Mouse (Mus musculus) heart, postnatal 14 days (tissue): ENCODE measurements at regions not wholly inside any gene's neighbourhood (a gene's known extent, or its start where the extent isn't known, plus 50 kb on each side); places are given as distances from the start of the nearest gene placed in this dataset.

Experiments
- DNase-seq, 2 experiments: peaks; one replicate each; pipeline ENCODE4 v3.0.0; 2021 to 2022
- intact Hi-C: fragments of 180-260 bp; cut with DNase I; formaldehyde crosslinking; loops from one replicate; pipeline ENCODE4 v1.15.1; 2025

DNA sequence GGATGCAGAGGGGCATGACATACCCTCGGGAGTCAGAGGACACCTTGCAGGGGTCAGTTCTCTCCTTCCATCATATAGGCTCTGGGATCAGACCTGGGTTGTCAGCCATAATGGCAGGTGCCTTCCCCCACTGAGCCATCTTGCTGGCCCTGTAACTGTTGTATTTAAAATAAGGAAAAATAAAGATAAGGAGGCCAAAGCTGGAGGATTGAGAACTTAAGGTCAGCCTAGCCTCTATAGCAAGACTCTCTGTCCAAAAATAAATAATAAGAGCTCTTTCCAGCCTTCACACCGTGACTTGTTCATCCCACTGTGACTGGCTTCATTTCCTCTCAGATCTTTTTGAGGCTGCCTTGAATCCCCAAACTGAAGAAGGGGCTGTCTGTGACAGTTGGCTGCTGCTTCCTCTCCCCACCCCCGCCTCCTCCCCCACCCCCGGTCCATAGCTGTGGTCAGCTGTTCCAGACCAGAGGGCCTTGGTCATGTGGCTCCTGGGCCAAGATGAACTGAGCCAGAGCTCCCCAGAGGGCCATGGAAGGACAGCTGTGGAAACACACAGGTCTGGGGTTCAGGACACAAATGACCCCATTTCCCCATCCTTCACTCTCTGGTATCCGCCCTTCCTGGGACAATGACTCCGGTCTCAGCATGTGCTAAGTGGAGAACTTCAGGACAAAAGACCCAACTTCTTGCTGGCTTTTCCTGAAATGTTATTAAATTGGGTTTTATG is 81.6 kb upstream of the Errfi1 start:
- peak; percentile 55 to 64 for DNase-seq
- intact Hi-C loops = loop anchor here (5.0 kb wide), 1 partner anchor 65 kb away; no protein-coding TSS in a partner anchor

DNA sequence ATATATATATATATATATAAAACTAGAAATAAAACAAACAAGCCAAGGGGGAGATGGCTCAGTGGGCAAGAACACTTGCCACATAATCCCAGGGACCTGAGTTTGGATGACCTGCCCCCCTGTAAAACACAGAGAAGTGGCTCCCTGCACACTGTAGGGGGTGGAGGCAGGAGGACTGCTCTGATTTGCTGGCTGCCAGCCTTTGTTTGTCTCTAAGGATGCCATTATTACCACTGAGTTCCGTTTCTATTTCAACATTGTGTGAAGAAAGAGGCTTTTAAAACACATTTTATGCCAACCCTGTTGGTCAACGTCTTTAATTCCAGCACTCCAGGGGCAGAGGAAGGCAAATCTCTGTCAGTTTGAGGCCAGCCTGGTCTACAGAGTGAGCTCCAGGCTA is 82.2 kb upstream of the Errfi1 start:
- DNase-seq = no peak
- intact Hi-C loops = loop anchor here (5.0 kb wide), 1 partner anchor 64 kb away; no protein-coding TSS in a partner anchor

DNA sequence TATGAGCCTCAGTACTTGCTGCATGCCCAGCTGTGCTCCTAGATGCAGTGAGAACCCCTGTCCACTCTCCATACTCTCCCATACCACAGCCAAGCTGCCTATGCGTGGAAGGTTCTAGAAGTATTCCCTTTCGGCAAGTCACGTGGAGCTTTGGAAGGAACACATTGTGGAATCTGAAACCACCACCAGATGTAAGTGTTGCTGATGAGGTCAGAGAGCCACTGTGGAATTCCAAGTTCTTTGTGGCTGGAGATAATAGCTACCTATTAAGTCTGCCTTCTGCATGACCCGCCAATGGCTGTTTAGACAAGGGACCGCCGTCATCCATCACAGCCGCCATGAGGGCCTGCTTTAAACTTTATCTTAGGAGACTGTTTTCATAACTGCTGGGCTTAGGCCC is 84.7 kb upstream of the Errfi1 start:
- no peak for DNase-seq
- intact Hi-C loops = no loop called here

GRCm38 (mm10) chr4:150758467-150759237 is 95.1 kb upstream of the Errfi1 start:
- intact Hi-C loops = no loop called here
- no peak for DNase-seq

GRCm38 (mm10) chr4:150757815-150758426 is 95.8 kb upstream of the Errfi1 start:
- DNase-seq = no peak
- intact Hi-C loops = no loop called here

GRCm38 (mm10) chr4:150757291-150757741 is 96.4 kb upstream of the Errfi1 start:
- intact Hi-C loops = no loop called here
- DNase-seq = no peak

DNA sequence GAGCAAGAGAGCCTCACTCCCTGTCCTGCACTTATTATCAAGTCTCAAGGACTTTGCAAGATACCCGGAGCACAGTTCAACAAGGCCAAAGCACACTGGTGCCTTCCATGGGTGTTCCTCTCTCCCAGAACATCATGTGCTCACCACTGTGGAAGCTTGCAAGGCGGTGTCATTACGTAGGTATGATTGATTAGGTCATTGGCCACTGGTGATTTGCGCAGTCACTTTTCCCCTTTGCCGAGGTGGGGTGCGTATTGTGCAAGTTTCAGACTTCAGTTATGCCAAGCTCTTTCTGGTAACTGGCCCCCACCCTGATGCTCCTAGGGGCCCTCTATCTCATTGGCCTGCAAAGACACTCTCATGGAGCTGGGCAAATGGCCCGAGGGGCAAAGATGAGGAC is 98.3 kb upstream of the Errfi1 start:
- intact Hi-C loops = no loop called here
- DNase-seq = no peak

- intact Hi-C loops = no loop called here
- no peak for DNase-seq
Observed at GRCm38 (mm10) chr4:150752151-150752550, 100.2 kb upstream of the Slc45a1 start.

DNA sequence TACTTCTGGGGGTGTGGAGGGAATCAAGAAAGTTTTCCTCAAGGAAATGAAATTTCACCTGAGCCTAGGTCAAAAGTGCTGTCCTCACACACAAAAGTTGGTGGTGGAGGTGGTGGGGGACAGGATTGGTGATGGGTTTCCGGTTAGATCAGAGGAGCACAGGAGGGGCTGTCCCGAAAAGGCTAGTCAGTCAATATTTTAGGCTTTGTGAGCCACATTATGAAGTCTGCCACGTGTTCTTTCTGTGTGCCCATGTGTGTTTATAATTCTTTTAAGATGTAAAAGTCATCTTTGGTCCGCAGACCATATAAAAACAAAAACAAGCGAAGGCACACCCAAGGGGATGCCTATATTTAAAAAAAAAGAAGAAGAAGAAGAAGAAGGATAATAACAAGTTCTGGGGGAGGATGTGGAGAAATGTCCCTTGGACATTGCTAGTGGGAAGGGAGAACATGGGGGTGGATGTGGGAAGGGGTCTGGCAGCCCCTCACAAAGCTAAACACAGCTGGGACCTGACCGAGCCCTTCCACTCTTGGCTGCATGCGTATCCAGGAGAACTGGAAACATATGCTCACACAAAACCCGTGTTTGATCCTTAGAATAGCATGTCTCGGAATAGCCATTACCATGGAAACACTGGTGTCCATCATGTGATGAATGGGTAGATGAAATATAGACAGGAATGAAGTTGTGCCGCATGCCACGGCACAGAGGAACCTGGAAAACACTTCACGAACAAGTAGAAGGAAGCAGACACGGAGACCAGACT is 98.7 kb upstream of the Slc45a1 start:
- DNase-seq = no peak
- intact Hi-C loops = no loop called here

DNA sequence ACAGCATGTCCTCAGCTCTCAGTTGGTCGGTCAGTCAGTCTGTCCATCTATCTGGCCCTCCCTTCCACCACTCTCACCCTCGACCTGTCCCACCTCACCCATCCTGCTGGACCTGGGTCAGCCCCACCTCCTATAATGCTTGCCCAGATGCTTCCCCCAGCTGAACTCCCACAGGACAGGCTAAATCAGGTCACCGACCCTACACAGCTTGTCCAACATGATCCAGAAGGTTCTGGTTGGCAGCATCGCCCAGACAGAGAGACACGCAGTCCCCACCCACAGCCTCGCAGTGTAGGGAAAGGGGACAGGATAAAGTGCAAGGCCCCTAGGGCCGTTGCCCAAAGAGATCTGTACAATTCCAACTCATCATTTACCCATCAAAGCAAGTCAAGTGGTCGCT is 97.1 kb upstream of the Slc45a1 start:
- intact Hi-C loops = no loop called here
- DNase-seq = no peak

DNA sequence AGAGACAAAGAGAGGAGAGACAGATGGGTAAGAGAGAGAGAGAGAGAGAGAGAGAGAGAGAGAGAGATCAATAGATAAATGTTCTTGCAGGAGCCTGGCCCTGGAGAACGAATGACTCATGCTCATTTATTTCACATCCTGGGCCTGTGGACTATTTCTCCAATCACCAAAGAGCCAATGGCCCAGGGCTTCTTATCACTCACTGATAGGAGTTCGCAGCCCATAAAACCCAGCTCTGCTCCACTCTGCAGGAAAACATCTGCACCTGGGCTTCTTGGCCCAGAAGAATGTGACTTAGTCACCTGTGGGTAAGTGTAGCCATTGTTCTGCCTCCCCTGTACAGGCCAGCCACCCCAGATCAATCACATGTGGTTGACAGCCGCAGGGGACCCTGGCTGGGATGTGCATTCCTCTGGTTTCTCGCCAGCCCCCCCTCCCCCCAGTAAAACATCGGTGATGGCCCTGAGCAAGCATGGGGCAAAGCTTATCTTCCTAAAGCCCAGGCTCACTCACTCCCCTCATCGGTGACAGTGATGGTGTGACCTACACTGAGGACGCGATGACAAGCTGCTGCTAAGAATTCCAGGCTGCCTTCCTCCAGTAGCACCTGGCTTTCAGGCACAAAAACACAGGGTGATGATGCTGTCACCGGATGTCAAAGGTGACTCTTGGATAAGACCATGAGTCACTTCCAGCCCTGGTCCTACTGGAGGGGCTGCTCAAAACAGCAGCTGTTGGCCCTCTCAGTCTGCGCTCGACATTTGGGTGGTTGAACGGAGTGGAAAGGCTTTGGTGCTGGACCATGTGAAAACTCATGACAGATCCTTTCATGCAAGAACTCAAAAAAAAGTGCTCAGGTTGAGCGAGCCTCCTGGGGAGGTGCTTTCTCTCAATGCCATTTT is 96.4 kb upstream of the Slc45a1 start:
- DNase-seq = no peak
- intact Hi-C loops = no loop called here

DNA sequence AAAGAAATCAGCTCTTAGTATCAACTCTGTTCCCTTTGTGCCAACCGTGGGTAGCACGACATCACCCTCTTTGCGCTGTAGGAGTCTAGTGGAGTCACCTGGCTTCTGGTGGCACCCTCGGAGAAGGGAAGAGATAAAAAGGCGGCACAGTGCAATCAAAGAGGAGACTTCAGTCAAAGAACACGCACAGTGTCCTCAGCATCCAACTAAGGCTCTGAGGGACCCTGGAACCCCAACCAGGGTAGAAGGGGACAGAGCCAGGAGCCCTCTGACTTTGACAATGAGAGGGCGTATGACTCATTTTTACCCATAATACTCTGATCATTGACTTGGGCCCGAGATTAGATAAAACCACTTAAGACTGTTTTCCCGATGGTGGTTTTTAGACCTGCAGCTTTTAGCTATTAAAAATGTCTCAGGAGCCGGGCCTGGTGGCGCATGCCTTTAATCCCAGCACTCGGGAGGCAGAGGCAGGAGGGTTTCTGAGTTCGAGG is 94.5 kb upstream of the Slc45a1 start:
- DNase-seq = no peak

DNA sequence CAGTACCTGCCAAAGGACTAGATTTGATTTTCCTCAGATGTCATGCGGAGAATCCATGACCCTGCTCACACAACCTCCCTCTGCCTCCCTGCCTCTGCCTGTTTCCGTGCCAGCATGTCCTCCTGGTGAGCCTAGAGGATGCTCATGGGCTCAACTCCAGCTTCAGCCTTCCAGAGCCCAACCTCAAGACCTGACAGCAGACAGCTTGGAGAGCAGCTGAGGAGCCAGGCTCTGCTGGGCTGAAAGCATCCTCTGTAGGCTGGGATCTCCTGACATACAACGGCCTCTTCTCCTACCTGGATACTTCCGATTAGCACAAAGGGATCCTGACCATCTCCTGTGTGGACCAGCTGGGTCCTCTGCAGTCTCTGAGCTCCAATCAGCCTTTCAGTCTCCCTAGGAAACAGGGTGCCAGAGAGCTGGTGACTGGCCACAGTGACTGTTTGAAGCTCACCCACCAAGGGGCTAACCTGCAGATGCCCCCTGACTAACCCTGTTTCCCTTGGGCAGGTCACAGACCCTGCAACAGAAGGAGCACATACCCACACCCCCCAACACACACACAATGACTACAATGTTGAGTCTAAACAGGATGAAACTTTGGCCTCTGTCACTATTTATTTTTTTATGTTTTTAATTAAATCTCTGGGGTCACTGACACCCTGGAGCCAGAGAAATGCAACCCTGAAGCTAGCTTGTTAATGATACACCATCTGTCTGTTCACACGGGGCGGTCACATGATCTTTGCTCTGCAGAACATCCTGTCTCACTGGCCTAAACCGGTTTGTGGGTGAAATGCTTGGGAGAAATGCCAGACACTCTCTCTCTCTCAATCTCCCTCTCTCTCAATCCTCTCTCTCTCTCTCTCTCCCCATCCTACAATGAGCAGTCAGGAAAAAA is 93.8 kb upstream of the Slc45a1 start:
- intact Hi-C loops = no loop called here
- peak in 1 of 2 experiments; percentile 31 for DNase-seq

More for the DNA sequence above, 94.5 kb upstream of the Slc45a1 start:
- intact Hi-C loops = no loop called here

DNA sequence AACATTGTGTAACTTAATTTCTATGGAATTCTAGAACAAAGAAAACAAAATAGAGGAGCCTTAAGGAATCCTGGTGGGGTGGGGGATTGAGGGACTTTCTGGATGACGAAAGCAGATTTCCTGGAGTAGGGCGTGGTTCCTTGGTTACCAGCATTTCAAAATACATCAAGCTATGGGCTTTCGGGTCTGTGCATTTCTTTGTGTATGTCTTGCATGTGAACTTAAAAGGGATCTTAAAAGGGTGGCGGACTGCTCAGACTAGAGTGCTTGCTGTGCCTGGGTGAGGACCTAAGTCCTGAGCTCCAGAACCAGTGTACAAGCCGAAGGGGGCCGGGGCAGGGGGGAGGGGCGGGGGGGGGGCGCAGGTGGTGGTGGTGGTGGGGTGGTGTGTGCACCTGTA is 91.5 kb upstream of the Slc45a1 start:
- DNase-seq = no peak
- intact Hi-C loops = no loop called here

DNA sequence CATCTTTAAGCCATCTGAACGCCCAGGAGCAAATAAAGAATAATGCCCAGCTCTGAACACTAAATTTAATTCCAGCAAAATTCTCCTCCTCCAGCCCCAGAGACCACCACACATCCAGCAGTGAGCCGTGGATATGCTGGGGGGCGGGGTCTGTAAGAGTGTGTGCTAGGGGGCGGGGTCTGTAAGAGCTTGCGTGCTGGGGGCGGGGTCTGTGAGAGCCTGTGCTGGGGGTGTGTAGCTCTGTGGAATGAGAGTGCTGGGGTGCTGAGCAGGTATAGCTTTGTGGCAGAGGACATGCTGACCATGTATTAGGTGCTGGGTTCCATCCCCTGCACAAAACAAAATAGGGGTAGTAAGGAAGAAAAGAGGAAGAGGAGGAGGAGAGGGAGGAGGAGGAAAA is 91.1 kb upstream of the Slc45a1 start:
- intact Hi-C loops = no loop called here
- no peak for DNase-seq

DNA sequence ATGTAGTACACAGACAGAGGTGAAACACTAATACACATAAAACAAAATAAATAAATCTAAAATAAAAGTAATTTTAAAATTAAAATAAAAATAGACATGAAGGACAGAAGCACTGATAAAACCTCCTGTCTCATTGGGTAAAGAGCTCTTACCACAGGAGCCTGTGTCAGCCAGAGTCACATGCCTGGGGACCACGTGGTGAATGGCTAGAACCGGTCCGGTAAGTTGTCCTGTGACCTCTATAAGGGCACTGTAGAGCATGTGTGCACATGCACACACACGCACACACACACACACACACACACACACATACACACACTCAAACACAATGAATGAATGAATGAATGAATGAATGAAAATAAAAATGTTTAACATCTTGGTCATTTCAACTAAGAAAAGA is 89.8 kb upstream of the Slc45a1 start:
- intact Hi-C loops = no loop called here
- no peak for DNase-seq

- no peak for DNase-seq
- intact Hi-C loops = no loop called here
Observed at GRCm38 (mm10) chr4:150740167-150740566, 88.2 kb upstream of the Slc45a1 start.

DNA sequence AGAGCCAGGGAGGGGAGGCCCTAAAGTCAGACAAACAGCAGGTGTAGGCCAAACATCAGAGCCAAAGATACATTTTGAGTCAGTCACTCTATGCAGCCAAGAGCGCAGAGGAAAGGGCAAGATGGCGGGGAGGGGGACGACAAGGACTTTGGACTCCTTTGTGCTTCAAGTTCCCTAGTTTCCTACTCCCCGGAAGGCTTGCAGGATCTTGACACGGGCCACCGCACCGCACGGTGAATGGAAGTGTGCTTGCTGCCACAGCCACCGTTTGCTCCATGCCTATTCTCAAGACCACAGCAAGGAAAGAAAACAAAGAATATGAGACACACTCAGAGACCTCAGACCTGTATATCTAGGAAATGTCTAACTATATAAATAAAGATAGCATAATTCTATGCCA is 86.8 kb upstream of the Slc45a1 start:
- no peak for DNase-seq
- intact Hi-C loops = no loop called here
